Mouse (Mus musculus) frontal cortex, postnatal 14 days (tissue): Measurements from ENCODE around the gene Zc3hav1.

Experiments used
- DNase-seq, 2 experiments: peaks; one replicate each; pipeline ENCODE4 v3.0.0; 2022; ENCODE audit warnings: low spot score in 2 of 2

The Zc3hav1 gene

GRCm38 (mm10) chr6:38297580-38298245 is 56.7 kb downstream of the Zc3hav1 start:
- DNase-seq: no peak

DNA sequence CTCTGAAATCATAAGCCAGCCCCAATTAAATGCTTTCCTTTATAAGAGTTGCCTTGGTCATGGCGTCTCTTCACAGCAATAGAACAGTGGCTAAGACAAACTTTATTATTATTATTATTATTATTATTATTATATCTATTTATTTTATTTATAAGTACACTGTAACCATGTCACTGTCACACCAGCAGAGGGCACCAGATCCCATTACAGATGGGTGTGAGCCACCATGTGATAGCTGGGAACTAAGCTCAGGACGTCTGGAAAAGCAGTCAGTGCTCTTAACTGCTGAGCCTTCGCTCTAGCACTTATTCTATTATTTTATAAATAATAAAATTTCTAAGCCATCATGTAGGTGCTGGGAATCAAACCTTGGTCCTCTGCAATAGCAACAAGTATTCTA is 60.7 kb downstream of the Zc3hav1 start:
- no peak for DNase-seq

DNA sequence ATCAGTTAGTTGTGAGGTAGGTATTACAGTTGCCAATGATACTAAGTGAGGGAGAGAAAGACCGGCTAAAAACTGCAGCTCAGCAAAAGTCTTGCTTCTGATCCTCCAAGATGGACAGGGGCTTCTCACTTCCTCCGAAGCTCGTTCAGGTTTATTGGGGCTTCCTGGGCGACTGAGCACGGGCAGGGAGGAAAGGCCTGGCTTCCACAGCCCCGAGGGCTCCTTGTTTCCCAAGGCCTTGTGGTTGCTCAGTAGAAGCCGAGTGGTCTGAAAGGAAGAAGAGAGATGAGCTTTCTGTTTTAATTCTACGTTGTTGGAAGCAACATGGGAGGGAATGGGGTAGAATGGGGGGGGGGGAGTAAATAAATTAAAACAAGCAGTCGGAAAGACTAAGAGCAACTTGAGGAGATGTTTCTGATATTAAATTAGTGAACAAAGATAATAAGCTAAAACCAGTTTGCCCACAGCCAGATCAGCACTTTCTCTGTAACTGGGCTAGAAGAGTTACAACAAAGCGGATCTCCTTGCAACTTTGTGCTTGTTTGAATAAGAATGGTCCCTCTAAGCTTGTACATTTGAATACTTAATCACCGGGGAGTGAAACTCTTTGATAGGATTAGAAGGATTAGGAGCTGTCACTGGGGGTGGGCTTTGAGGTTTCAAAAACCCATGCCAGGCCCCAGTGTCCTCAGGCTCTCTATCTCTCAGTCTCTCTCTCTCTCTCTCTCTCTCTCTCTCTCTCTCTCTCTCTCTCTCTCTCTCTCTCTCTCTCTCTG is 61.3 kb downstream of the Zc3hav1 start:
- DNase-seq: no peak

DNA sequence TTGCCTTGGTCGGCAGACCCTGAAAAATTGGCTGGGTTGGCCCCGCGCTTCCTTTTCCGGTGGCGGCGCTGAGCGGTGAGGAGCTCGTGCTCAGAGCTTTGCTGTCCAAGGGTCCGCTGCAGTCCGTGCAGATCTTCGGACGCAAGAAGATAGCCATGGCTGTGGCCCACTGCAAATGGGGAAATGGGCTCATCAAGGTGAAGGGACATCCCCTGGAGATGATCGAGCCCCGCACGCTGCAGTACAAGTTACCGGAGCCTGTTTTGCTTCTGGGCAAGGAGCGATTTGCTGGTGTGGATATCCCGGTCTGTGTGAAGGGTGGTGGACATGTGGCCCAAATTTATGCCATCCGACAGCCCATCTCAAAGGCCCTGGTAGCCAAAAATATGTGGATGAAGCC is 70.0 kb downstream of the Zc3hav1 start:
- DNase-seq: no peak

DNA sequence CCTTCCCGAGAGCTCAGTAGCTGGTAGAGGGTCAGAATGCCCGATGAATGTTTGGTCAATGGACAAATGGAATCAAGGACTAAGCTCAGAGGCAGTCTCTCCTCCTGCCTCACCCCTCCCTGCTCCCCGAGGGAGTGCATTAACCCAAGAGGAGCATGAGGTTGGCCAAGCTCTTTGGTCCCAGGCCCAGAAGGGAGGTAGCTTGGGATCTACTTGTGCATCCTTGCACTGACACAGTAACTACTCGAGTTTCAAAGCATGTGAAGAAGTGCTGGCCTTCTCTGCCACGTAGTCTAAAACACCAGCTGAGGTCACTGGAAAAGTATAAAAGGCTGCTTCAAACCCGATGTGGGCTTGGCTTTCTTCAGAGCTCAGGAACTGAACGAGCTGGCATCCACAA is 89.9 kb downstream of the Zc3hav1 start:
- DNase-seq: no peak

GRCm38 (mm10) chr6:38263393-38264159 is 90.8 kb downstream of the Zc3hav1 start:
- peak; percentile 24 to 42 for DNase-seq

DNA sequence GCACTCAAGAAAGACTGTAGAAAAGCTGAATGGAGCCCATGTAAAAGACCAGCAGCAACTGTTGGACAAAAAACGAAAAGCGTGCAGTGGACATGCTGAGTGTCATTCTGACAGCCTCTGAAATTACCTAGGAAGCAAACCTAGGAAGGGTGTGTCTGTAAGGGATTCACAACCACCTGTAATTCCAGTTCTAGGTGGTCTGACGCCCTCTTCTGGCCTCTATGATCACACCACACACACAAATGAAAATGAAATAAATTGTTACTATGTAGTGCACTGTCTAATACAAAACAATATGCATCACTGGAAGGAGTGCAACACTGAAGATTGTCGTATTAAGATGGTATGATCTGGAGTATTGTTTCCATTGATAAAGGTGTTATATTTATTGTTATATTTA is 92.5 kb downstream of the Zc3hav1 start:
- DNase-seq: no peak

DNA sequence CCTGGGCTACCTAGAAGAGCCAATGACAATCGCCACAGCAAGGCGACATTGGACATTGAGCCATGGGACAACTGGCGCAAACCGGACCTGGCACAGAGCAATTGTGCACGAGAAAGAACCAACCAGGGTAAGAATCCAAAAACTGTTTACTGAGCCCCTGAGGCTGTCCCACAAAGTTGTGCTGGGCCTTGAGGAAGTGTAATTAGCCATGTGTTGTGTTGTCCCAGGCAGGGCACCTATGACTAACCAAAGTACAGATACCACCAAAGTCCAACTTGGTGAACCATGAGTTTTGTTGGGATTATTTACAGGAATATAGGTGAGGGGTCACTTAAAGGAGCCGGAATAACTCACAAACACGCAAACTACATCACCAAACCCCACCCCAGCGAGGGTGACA is 96.9 kb downstream of the Zc3hav1 start:
- DNase-seq: no peak

DNA sequence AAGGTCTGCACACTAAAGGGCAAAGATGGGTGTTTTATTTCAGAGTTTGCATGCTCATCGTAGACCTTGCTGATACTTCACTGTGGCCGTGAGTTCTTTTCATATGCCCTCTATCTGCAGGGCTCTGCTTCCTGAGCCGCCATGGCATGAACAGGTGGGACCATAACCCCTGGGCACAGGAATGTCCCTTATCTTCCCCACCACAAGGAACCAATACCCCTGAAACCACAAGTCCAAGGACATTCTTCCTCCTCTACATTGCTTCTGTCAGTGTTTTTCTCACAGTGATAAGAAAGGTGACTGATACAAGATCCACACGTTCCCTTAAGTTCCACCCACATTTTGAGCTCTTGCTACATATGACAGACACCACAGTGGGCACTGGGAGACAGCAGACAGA is 97.6 kb downstream of the Zc3hav1 start:
- DNase-seq: no peak

- no peak for DNase-seq
Observed at GRCm38 (mm10) chr6:38255794-38256193, 98.6 kb downstream of the Zc3hav1 start.
